Mouse (Mus musculus): ENCODE data around the gene Cdk2.

DNA sequence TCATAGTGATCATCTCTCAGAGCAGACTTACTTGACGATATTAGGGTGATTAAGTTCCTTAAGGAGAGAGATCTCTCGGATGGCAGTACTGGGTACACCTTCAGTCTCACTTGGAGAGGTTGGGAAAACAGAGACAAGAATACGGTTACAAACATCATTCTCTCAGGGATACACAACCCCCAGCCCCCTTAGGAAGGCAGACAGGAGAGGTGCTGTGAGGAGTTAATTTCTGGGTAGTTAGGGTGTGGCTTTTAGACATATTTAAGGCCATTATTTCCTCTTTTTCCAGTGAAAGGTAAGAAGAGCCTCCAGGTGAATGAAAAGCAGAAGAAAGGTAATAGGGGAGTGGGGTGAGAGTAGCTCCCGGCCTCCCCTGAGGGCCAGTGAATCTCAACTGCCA, 936 bp downstream of the Cdk2 start, which contains the start of gene Pmel:
- TF ChIP-seq CTCF (IDR thresholded peaks at IDR 0.05; ENCODE audit: low read depth, low read length) (no peak), POLR2A (IDR thresholded peaks at IDR 0.05; ENCODE audit: extremely low read depth, insufficient read depth, low read length) (no peak)

All from liver, adult 2 months (tissue).